ENCODE assay signal across 17 mouse cellular contexts in the genomic region with DNA sequence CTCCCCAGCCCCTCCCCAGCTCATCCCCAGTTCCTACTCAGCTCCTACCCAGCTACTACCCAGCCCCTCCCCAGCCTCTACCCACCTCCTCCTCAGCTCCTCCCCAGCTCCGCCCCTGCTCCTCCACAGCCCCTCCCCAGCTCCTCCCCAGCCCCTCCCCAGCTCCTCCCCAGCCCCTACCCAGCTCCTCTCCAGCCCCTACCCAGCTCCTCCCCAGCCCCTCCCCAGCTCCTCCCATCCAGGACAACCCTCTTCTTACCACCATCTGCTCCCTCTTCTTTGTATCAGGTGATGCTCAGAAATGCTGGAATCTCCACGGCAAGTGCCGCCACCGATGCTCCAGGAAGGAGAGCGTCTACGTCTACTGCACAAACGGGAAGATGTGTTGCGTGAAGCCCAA. TPM values are rescaled to one million over a fixed set of nuclear protein-coding genes. Genes with fewer than 3 reads are reported as not detected.
DNase-seq lines count a peak whose midpoint lies in the region; ATAC-seq lines count a peak whose summit lies in the region.
"Had no signal": no experiment of that assay in that cellular context is flagged by ENCODE, and none has a peak within 500 bp of the region (broad histone marks: within the 10 kb centered on the region; RNA-seq: fewer than 3 reads in every experiment).

No protein-coding gene starts in this region.

- no peaks in the 10 kb centered on the region for H3K9me3 ChIP-seq in forebrain, embryonic 15.5 days
- no peaks in the 10 kb centered on the region for H3K9me3 ChIP-seq in forebrain, embryonic 16.5 days (ENCODE audit: control insufficient read depth, low read length)
- no peaks in the 10 kb centered on the region for H3K9me3 ChIP-seq in embryonic facial prominence, embryonic 11.5 days (replicated peaks; ENCODE audit: control insufficient read depth, low read length)
- H3K9me3 ChIP-seq: embryonic facial prominence, embryonic 15.5 days; limb, embryonic 15.5 days; lung, embryonic 15.5 days had no signal

- H3K4me1 ChIP-seq in forebrain, embryonic 15.5 days: no peaks in the 10 kb centered on the region
- H3K4me1 ChIP-seq in forebrain, embryonic 16.5 days (replicated peaks; ENCODE audit: control insufficient read depth, insufficient read depth, low read length): 0 out of 2 replicates have a peak, but pooled peaks cover 2% of the 10 kb centered on the region
- no peaks in the 10 kb centered on the region for H3K4me1 ChIP-seq in embryonic facial prominence, embryonic 11.5 days (ENCODE audit: control insufficient read depth, insufficient read depth, low read length)
- H3K4me1 ChIP-seq: embryonic facial prominence, embryonic 15.5 days; limb, embryonic 15.5 days; lung, embryonic 15.5 days had no signal

- peak; percentile 10 to 23 for DNase-seq in left cerebral cortex, postnatal 25 days (ENCODE audit: low spot score in 2 of 2)
- DNase-seq in left cerebral cortex, adult 18-20 months (ENCODE audit: low spot score in 2 of 2): no peak
- peak; percentile 87 for DNase-seq in R1 (ENCODE audit: low read depth, low spot score)
- peak; percentile 10 for DNase-seq in embryonic facial prominence, embryonic 11.5 days (ENCODE audit: low spot score)
- no peak for DNase-seq in natural killer cell, adult 2 months (ENCODE audit: low spot score in 2 of 2)
- DNase-seq in cerebellum, adult 9-10 months: no peak
- DNase-seq: cerebellum, adult 2 months; heart, adult 18-20 months; kidney, adult 9 months had no signal

- H3K9ac ChIP-seq in forebrain, embryonic 15.5 days (replicated peaks): no peak overlapping the region
- no peak overlapping the region for H3K9ac ChIP-seq in forebrain, embryonic 16.5 days (replicated peaks; ENCODE audit: low read depth, low read length)
- H3K9ac ChIP-seq in embryonic facial prominence, embryonic 11.5 days (replicated peaks; ENCODE audit: low read length): no peak overlapping the region
- H3K9ac ChIP-seq: embryonic facial prominence, embryonic 15.5 days; limb, embryonic 15.5 days; lung, embryonic 15.5 days had no signal

- no peak overlapping the region for H3K4me2 ChIP-seq in forebrain, embryonic 15.5 days (replicated peaks)
- no peak overlapping the region for H3K4me2 ChIP-seq in forebrain, embryonic 16.5 days (ENCODE audit: low read length)
- H3K4me2 ChIP-seq in embryonic facial prominence, embryonic 11.5 days (ENCODE audit: low read depth, low read length): no peak overlapping the region
- H3K4me2 ChIP-seq: embryonic facial prominence, embryonic 15.5 days; limb, embryonic 15.5 days; lung, embryonic 15.5 days had no signal

- intact Hi-C loops in left cerebral cortex, postnatal 25 days (cut with DNase I): loop anchor here (10.0 kb wide), 1 partner anchor 153 kb away; no protein-coding TSS in a partner anchor

- no peaks in the 10 kb centered on the region for H3K27me3 ChIP-seq in forebrain, embryonic 15.5 days
- H3K27me3 ChIP-seq in forebrain, embryonic 16.5 days (replicated peaks; ENCODE audit: control insufficient read depth, insufficient read depth, low read length): no peaks in the 10 kb centered on the region
- no peaks in the 10 kb centered on the region for H3K27me3 ChIP-seq in embryonic facial prominence, embryonic 11.5 days (ENCODE audit: control insufficient read depth, insufficient read depth, low read length)
- H3K27me3 ChIP-seq: embryonic facial prominence, embryonic 15.5 days; limb, embryonic 15.5 days; lung, embryonic 15.5 days had no signal

- no peak overlapping the region for H3K27ac ChIP-seq in forebrain, embryonic 15.5 days (replicated peaks)
- no peak overlapping the region for H3K27ac ChIP-seq in forebrain, embryonic 16.5 days (ENCODE audit: low read length)
- no peak overlapping the region for H3K27ac ChIP-seq in embryonic facial prominence, embryonic 11.5 days (replicated peaks; ENCODE audit: low read depth, low read length)
- H3K27ac ChIP-seq: embryonic facial prominence, embryonic 15.5 days; limb, embryonic 15.5 days; lung, embryonic 15.5 days had no signal

- no peaks in the 10 kb centered on the region for H3K36me3 ChIP-seq in forebrain, embryonic 15.5 days
- no peaks in the 10 kb centered on the region for H3K36me3 ChIP-seq in forebrain, embryonic 16.5 days (ENCODE audit: control insufficient read depth, insufficient read depth)
- H3K36me3 ChIP-seq in embryonic facial prominence, embryonic 11.5 days (replicated peaks; ENCODE audit: control insufficient read depth, insufficient read depth, low read depth, low read length): no peaks in the 10 kb centered on the region
- H3K36me3 ChIP-seq: embryonic facial prominence, embryonic 15.5 days; limb, embryonic 15.5 days; lung, embryonic 15.5 days had no signal

- 42% methylated on average over 7 of the region's 8 CpGs for WGBS in forebrain, embryonic 15.5 days
- WGBS in forebrain, embryonic 16.5 days: 28% methylated on average over 8 of the region's 8 CpGs
- WGBS in embryonic facial prominence, embryonic 11.5 days: 32% methylated on average over 7 of the region's 8 CpGs

- ATAC-seq in forebrain, embryonic 15.5 days (replicated peaks): peak; percentile 32; the same call in 1 of the 2 replicates
- no peak for ATAC-seq in forebrain, embryonic 16.5 days
- no peak for ATAC-seq in embryonic facial prominence, embryonic 11.5 days (replicated peaks; ENCODE audit: insufficient number of reproducible peaks, low FRiP score, low TSS enrichment, low read depth)

- no peak overlapping the region for H3K4me3 ChIP-seq in forebrain, embryonic 15.5 days
- H3K4me3 ChIP-seq in forebrain, embryonic 16.5 days (replicated peaks; ENCODE audit: low read length): no peak overlapping the region
- no peak overlapping the region for H3K4me3 ChIP-seq in embryonic facial prominence, embryonic 11.5 days (ENCODE audit: low read depth, low read length)
- H3K4me3 ChIP-seq: embryonic facial prominence, embryonic 15.5 days; limb, embryonic 15.5 days; lung, embryonic 15.5 days had no signal

RNA-seq across cellular contexts. Expression of a gene that starts 8.1 kb away (rescaled TPM):
- not detected in 2 replicates for polyA plus RNA-seq in forebrain, embryonic 15.5 days (2015; fragmentation: Nextera tagmentation; extraction: Ambion mirVana)
- not detected in 2 replicates for polyA plus RNA-seq in forebrain, embryonic 16.5 days (2015; fragmentation: Nextera tagmentation; extraction: Ambion mirVana)
- not detected for total RNA-seq in left cerebral cortex, postnatal 25 days (2021)
- total RNA-seq in left cerebral cortex, adult 18-20 months (2021): not detected
- not detected in 2 replicates for polyA plus RNA-seq in embryonic facial prominence, embryonic 11.5 days (2014; fragmentation: Nextera tagmentation; extraction: Ambion mirVana)
- total RNA-seq: heart, adult 18-20 months; heart, postnatal 25 days; layer of hippocampus, postnatal 25 days had no signal
- polyA plus RNA-seq: cerebellum, adult 2 months; embryonic facial prominence, embryonic 15.5 days; limb, embryonic 15.5 days; lung, embryonic 15.5 days; thymus, postnatal 0 days had no signal

RNA-seq across cellular contexts. Expression of a gene that starts 10.7 kb away (rescaled TPM):
- not detected in 2 replicates for polyA plus RNA-seq in forebrain, embryonic 15.5 days (2015; fragmentation: Nextera tagmentation; extraction: Ambion mirVana)
- polyA plus RNA-seq in forebrain, embryonic 16.5 days (2015; fragmentation: Nextera tagmentation; extraction: Ambion mirVana): not detected in 2 replicates
- total RNA-seq in left cerebral cortex, postnatal 25 days (2021): not detected
- total RNA-seq in left cerebral cortex, adult 18-20 months (2021): not detected
- polyA plus RNA-seq in embryonic facial prominence, embryonic 11.5 days (2014; fragmentation: Nextera tagmentation; extraction: Ambion mirVana): not detected in 2 replicates
- total RNA-seq: heart, adult 18-20 months; heart, postnatal 25 days; layer of hippocampus, postnatal 25 days had no signal
- polyA plus RNA-seq: cerebellum, adult 2 months; lung, embryonic 15.5 days had no signal

RNA-seq across cellular contexts. Expression of a gene that starts 13.0 kb away (rescaled TPM):
- polyA plus RNA-seq in forebrain, embryonic 15.5 days (2015; fragmentation: Nextera tagmentation; extraction: Ambion mirVana): not detected in 2 replicates
- polyA plus RNA-seq in forebrain, embryonic 16.5 days (2015; fragmentation: Nextera tagmentation; extraction: Ambion mirVana): not detected in 2 replicates
- not detected for total RNA-seq in left cerebral cortex, postnatal 25 days (2021)
- not detected for total RNA-seq in left cerebral cortex, adult 18-20 months (2021)
- polyA plus RNA-seq in embryonic facial prominence, embryonic 11.5 days (2014; fragmentation: Nextera tagmentation; extraction: Ambion mirVana): not detected in 2 replicates
- total RNA-seq: heart, adult 18-20 months; heart, postnatal 25 days; layer of hippocampus, postnatal 25 days had no signal
- polyA plus RNA-seq: cerebellum, adult 2 months; embryonic facial prominence, embryonic 15.5 days; limb, embryonic 15.5 days; lung, embryonic 15.5 days; thymus, postnatal 0 days had no signal

RNA-seq across cellular contexts. Expression of a gene that starts 14.6 kb away (rescaled TPM):
- polyA plus RNA-seq in forebrain, embryonic 15.5 days (2015; fragmentation: Nextera tagmentation; extraction: Ambion mirVana): 0.36 and 0.62 TPM in 2 replicates
- polyA plus RNA-seq in forebrain, embryonic 16.5 days (2015; fragmentation: Nextera tagmentation; extraction: Ambion mirVana): 0.32 and 0.67 TPM in 2 replicates
- total RNA-seq in left cerebral cortex, postnatal 25 days (2021): 1 to 10 TPM; 1.1 TPM
- under 1 TPM; 0.72 to 0.94 TPM for total RNA-seq in left cerebral cortex, adult 18-20 months (2021)
- polyA plus RNA-seq in embryonic facial prominence, embryonic 11.5 days (2014; fragmentation: Nextera tagmentation; extraction: Ambion mirVana): 0.36 and 0.91 TPM in 2 replicates

RNA-seq across cellular contexts. Expression of a gene that starts 32.1 kb away (rescaled TPM):
- not detected in 2 replicates for polyA plus RNA-seq in forebrain, embryonic 15.5 days (2015; fragmentation: Nextera tagmentation; extraction: Ambion mirVana)
- not detected in 2 replicates for polyA plus RNA-seq in forebrain, embryonic 16.5 days (2015; fragmentation: Nextera tagmentation; extraction: Ambion mirVana)
- not detected for total RNA-seq in left cerebral cortex, postnatal 25 days (2021)
- total RNA-seq in left cerebral cortex, adult 18-20 months (2021): not detected
- polyA plus RNA-seq in embryonic facial prominence, embryonic 11.5 days (2014; fragmentation: Nextera tagmentation; extraction: Ambion mirVana): not detected in 2 replicates
- total RNA-seq: heart, adult 18-20 months; heart, postnatal 25 days; layer of hippocampus, postnatal 25 days had no signal
- polyA plus RNA-seq: cerebellum, adult 2 months; embryonic facial prominence, embryonic 15.5 days; limb, embryonic 15.5 days; lung, embryonic 15.5 days had no signal

Comparison
In these comparisons a context has a peak if more than half of its experiments do, and no peak if none do; other contexts are left out.
1. DNase-seq: peak in left cerebral cortex, postnatal 25 days (2 of 2), R1 (single experiment) and embryonic facial prominence, embryonic 11.5 days (single experiment); none in left cerebral cortex, adult 18-20 months (0 of 2), natural killer cell, adult 2 months (0 of 2) and cerebellum, adult 9-10 months (single experiment).